Mouse (Mus musculus) heart, embryonic 15.5 days (tissue): Measurements from ENCODE around the gene Klk1. TPM values are rescaled to one million over a fixed set of nuclear protein-coding genes. Genes with fewer than 3 reads are reported as not detected.
"Not testable (repeated sequence)": the region's sequence is repeated elsewhere in the genome, so short reads cannot be mapped to it uniquely, and the experiment has no call there.

Experiments used
- ATAC-seq: fragments of 200-750 bp; cut with Nextera tagmentation; replicated peaks from 2 replicates; pipeline ENCODE4 v1.8.0; 2017; ENCODE audit warnings: low read depth, moderate TSS enrichment; ENCODE audit not compliant: insufficient number of reproducible peaks, insufficient read depth, low FRiP score
- H3K27ac ChIP-seq: fragments of 300-500 bp; sonication (generic); 2 replicates; pipeline ENCODE4 v1.5.1; 2015; ENCODE audit warnings: mild to moderate bottlenecking, inconsistent platforms
- H3K27me3 ChIP-seq: fragments of 300-500 bp; sonication (generic); 2 replicates; pipeline ENCODE4 v1.6.1; 2015; ENCODE audit warnings: inconsistent platforms
- H3K36me3 ChIP-seq: fragments of 300-500 bp; sonication (generic); 2 replicates; pipeline ENCODE4 v1.6.1; 2015; ENCODE audit warnings: mild to moderate bottlenecking, inconsistent platforms
- H3K4me1 ChIP-seq: fragments of 300-500 bp; sonication (generic); replicated peaks from 2 replicates; pipeline ENCODE4 v1.6.1; 2015; ENCODE audit warnings: inconsistent platforms
- H3K4me2 ChIP-seq: fragments of 300-500 bp; sonication (generic); 2 replicates; pipeline ENCODE4 v1.6.1; 2015; ENCODE audit warnings: inconsistent platforms, mild to moderate bottlenecking, moderate library complexity
- H3K4me3 ChIP-seq: fragments of 300-500 bp; sonication (generic); 2 replicates; pipeline ENCODE4 v1.5.1; 2015; ENCODE audit warnings: mild to moderate bottlenecking, inconsistent platforms
- H3K9ac ChIP-seq: fragments of 300-500 bp; sonication (generic); 2 replicates; pipeline ENCODE4 v1.6.1; 2015; ENCODE audit warnings: mild to moderate bottlenecking, inconsistent platforms
- H3K9me3 ChIP-seq: fragments of 300-500 bp; sonication (generic); replicated peaks from 2 replicates; pipeline ENCODE4 v1.6.1; 2016; ENCODE audit warnings: inconsistent platforms
- WGBS: fragments of 180-500 bp; shearing (Covaris S2); methylation state at CpG from one replicate; pipeline ENCODE4 v1.1.7; 2015; ENCODE audit warnings: mixed read lengths; 5-methylcytosine and 5-hydroxymethylcytosine counted together
- polyA plus RNA-seq: library from polyadenylated mRNA; unstranded; fragments of >200 nt; fragmentation: Nextera tagmentation; extraction: Ambion mirVana; gene quantifications from 2 replicates; pipeline ENCODE4 v1.2.1, GENCODE M21; 2015

Gene Klk1
- polyA plus RNA-seq = 0.13 TPM in 1 of 2 replicates, not detected in the other

DNA sequence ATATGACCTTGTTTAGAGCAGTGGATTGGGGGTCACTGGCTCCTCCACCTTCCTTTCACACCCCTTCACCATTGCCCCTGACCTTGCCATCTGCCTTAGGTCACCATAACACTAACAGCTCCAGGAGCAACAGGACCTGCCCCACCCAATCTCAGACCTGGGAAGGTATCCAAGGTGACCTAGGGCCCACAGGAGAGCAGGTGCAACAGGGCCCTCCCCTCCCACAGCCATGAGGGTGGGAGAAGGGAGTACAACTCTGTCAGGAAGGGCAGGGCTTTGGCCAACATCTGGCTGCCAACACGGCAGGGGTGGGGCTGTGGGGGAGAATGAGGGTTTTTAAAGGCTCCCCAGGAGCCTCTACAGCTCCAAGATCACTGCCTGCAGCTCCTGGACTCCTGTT is at the start of gene Klk1:
Gene Klk1, plus strand, starts transcription at position 285 of the 400 bp plus-strand sequence.
- no peak within 1 kb of the TSS for H3K9ac ChIP-seq
- WGBS = 44% methylated on average over 1 of the region's 1 CpGs
- H3K36me3 ChIP-seq = no peaks in the 10 kb centered on the region
- no peak within 1 kb of the TSS for H3K4me2 ChIP-seq
- no peak within 1 kb of the TSS for H3K4me3 ChIP-seq
- H3K27ac ChIP-seq = no peak within 1 kb of the TSS
- H3K4me1 ChIP-seq = no peaks in the 10 kb centered on the region
- H3K9me3 ChIP-seq = no peaks in the 10 kb centered on the region
- H3K27me3 ChIP-seq = no peaks in the 10 kb centered on the region
- no peak for ATAC-seq

DNA sequence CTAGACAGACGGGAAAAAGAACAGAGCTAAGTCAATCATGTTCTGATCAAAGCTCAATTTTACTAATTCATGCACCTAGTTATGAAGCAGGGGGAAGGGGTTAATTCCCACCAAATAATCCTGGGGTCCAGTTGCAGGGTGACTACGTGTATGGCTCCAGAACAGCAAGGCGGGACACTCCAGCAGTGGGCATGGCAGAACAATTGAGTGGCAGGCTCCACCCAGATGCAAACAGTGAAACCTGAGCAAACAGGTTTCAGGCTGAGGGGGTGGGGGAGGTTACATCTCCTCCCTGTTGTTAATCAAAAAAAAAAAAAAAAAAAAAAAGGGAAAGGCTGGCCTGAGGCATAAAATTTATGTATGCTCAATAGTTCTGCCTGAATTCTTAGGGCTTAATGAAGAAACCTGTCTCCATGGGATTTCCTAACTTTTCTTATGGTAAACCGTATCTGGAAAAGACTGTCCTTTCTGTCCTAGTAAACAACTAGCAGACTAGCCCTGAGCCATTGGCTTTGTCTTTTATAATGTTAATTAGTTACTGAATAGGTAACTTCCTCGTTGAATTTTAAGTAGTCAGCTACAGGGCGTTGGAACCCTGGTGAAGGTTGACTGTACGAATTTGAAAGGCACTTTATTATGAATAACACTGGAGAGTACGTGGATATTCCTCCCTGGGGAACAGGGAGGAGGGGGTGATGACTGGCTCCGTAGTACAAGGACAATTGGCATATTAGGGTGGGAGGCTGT is 45.7 kb upstream of the Klk1 start:
- Histone ChIP-seq H3K27me3 (no peaks in the 10 kb centered on the region), H3K4me1 (no peaks in the 10 kb centered on the region)

DNA sequence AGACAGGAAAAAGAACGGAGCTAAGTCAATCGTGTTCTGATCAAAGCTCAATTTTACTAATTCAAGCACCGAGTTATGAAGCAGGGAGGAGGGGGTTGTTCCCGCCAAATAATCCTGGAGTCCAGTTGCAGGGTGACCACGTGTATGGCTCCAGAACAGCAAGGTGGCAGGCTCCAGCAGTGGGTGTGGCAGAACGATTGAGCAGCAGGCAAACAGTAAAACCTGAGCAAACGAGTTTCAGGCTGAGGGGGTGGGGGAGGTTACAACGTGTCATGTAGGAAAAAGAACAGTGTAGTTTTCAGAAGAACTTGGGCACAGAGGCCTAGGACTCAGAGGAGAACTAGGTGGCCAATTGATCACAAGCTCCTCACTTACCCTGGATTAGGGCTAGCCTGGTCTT is 38.6 kb upstream of the Klk1 start:
- not testable (repeated sequence) for H3K4me3 ChIP-seq, ATAC-seq, H3K36me3 ChIP-seq, H3K4me2 ChIP-seq, H3K4me1 ChIP-seq, H3K9ac ChIP-seq, H3K27ac ChIP-seq, H3K9me3 ChIP-seq, H3K27me3 ChIP-seq
- 63% methylated on average over 8 of the region's 8 CpGs for WGBS

More for the DNA sequence above, 45.7 kb upstream of the Klk1 start:
- no peak overlapping the region for H3K4me2 ChIP-seq
- no peak overlapping the region for H3K4me3 ChIP-seq
- H3K36me3 ChIP-seq = no peaks in the 10 kb centered on the region
- no peaks in the 10 kb centered on the region for H3K9me3 ChIP-seq
- ATAC-seq = no peak
- no peak overlapping the region for H3K9ac ChIP-seq
- WGBS = 73% methylated on average over 9 of the region's 9 CpGs
- H3K27ac ChIP-seq = no peak overlapping the region

DNA sequence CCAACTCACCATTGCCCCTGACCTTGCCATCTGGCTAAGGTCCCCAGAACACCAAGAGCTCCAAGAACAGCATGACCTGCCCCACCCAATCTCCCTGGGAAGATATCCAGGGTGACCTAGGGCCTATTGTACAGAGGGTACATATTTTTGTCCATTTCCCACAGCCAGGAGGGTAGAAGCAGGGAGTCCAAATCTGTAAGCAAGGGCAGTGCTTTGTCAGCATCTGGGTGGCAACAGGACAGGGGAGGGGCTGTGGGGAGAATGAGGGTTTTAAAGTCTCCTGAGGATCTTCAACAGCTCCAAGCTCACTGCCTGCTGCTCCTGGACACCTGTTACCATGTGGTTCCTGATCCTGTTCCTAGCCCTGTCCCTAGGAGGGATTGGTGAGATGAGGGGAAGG is 37.2 kb upstream of the Klk1 start, which contains the start of gene Klk1b24:
Gene Klk1b24, plus strand, starts transcription at position 301 of the 400 bp plus-strand sequence.
- not testable (repeated sequence) for H3K27me3 ChIP-seq, H3K27ac ChIP-seq, H3K4me2 ChIP-seq, ATAC-seq, H3K36me3 ChIP-seq, H3K4me3 ChIP-seq, H3K9ac ChIP-seq, H3K9me3 ChIP-seq, H3K4me1 ChIP-seq

DNA sequence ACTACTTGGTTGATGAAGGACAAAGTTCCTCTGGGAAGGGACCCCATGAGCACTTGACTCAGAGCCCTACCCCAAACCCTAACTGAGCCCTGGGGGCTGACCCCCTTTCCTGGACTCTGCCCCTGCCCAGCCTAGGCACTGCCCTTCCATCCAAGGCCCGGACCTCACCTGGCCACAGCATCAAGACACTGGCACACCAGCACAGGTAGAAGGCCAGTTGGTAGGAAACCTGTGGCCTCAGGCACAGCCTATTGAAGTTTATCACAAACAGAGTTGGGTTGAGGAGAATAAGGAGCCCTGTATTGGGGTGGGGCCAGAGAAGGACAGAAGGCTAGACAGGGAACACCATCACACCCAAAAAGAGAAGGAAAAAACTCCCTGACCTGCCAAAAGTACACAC is 31.7 kb upstream of the Klk1 start:
- H3K9ac ChIP-seq, ATAC-seq, H3K9me3 ChIP-seq, H3K4me3 ChIP-seq, H3K27ac ChIP-seq, H3K4me2 ChIP-seq, H3K4me1 ChIP-seq, H3K36me3 ChIP-seq, H3K27me3 ChIP-seq: not testable (repeated sequence)
- WGBS = 79% methylated on average over 1 of the region's 1 CpGs

DNA sequence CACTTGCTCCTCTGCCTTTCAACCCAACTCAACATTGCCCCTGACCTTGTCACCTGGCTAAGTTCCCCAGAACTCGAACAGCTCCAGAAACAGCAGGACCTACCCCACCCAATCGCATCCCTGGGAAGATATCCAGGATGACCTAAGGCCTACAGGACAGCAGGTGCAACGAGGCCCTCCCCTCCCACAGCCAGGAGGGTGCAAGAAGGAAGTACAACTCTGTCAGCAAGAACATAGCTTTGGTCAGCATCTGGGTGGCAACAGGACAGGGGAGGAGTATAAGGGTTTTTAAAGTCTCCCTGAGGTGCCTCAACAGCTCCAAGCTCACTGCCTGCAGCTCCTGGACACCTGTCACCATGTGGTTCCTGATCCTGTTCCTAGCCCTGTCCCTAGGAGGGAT is 27.3 kb upstream of the Klk1 start, which contains the start of gene Klk1b3:
Gene Klk1b3, plus strand, starts transcription at position 301 of the 400 bp plus-strand sequence.
- Histone ChIP-seq H3K4me3 (no peak within 1 kb of the TSS), H3K27ac (no peak within 1 kb of the TSS), H3K27me3 (no peaks in the 10 kb centered on the region), H3K4me2 (no peak within 1 kb of the TSS), H3K36me3 (no peaks in the 10 kb centered on the region), H3K9me3 (no peaks in the 10 kb centered on the region), H3K4me1 (no peaks in the 10 kb centered on the region), H3K9ac (no peak within 1 kb of the TSS)
- no peak for ATAC-seq
- WGBS = 57% methylated on average over 3 of the region's 3 CpGs

DNA sequence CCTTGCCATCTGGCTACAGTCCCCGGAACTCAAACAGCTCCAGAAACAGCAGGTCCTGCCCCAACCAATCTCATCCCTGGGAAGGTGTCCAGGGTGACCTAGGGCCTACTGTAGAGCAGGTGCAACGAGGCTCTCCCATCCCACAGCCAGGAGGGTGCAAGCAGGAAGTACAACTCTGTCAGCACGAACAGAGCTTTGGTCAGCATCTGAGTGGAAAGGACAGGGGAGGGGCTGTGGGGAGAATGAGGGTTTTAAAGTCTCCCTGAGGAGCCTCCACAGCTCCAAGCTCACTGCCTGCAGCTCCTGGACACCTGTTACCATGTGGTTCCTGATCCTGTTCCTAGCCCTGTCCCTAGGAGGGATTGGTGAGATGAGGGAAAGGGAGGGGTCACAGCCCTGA is 18.0 kb upstream of the Klk1 start, which contains the start of gene Klk1b4:
Gene Klk1b4, plus strand, starts transcription at position 301 of the 400 bp plus-strand sequence.
- not testable (repeated sequence) for ATAC-seq, H3K4me1 ChIP-seq, H3K9me3 ChIP-seq, H3K9ac ChIP-seq, H3K27ac ChIP-seq, H3K4me2 ChIP-seq, H3K36me3 ChIP-seq, H3K27me3 ChIP-seq, H3K4me3 ChIP-seq
- 43% methylated on average over 3 of the region's 3 CpGs for WGBS

DNA sequence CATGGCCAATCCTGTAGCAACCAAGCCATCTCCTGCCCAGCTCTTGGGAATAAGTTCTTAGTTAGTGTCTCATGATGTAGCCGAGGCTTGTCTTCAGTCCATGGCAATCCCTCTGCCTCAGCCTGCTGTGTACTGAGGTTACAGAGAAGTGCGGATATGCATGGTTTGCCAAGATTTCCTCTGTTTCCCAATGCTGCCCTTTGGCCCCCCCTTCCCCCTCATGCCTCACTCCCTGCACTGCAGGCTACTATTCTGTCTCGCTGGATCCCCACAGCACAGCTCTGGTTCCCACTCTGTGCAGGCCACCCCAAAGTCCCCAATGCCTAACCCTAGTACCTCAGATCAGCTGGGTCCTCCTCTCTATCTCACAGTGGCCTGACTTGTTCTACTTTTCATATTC is 16.9 kb upstream of the Klk1 start:
- Histone ChIP-seq H3K27me3 (no peaks in the 10 kb centered on the region), H3K4me1 (no peaks in the 10 kb centered on the region), H3K36me3 (no peaks in the 10 kb centered on the region), H3K9me3 (no peaks in the 10 kb centered on the region), H3K27ac (no peak overlapping the region), H3K4me3 (no peak overlapping the region), H3K9ac (no peak overlapping the region), H3K4me2 (no peak overlapping the region)
- ATAC-seq = no peak
- WGBS = 72% methylated on average over 3 of the region's 3 CpGs

DNA sequence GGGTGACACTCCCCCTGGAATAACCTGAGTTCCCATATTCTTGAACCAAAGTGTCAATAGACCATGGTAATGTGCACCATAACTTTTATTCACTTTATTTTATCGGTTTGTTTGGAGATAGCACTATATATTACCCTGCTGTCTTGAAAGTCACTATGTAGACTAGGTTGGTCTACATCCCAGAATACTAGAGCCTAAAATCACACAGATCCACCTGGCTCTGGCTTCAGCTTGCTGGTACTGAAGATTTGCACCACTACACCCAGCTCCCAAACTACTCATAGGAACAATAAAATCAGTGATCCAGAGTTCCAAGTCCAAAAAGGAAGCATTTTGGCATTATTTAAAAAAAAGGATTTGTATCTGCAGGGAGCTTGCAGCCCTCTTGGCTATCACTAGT is 9.5 kb upstream of the Klk1 start, which contains the start of gene Klk1b5:
Gene Klk1b5, plus strand, starts transcription at position 301 of the 400 bp plus-strand sequence.
- H3K27me3 ChIP-seq = no peaks in the 10 kb centered on the region
- H3K4me2 ChIP-seq = no peak within 1 kb of the TSS
- H3K9me3 ChIP-seq = no peaks in the 10 kb centered on the region
- H3K36me3 ChIP-seq = no peaks in the 10 kb centered on the region
- no peak for ATAC-seq
- WGBS = 63% methylated on average over 1 of the region's 1 CpGs
- H3K9ac ChIP-seq = no peak within 1 kb of the TSS
- no peaks in the 10 kb centered on the region for H3K4me1 ChIP-seq
- H3K4me3 ChIP-seq = no peak within 1 kb of the TSS
- H3K27ac ChIP-seq = no peak within 1 kb of the TSS

DNA sequence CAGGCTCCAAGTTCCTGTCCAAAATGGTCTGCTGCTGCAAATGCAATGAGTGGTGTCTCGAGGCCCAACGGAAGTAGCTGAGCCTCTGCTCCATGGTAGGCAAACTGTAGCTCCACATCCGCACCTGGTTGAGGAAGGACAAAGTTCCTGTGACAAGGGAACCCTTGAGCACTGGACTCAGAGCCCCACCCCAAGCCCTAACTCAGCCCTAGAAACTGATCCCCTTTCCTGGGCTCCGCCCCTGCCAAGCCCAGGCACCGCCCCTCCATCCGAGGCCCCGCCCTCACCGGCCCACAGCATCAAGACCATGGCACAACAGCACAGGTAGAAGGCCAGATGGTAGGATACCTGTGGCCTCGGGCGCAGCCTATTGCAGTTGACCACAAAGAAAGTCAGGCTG is 3.6 kb upstream of the Klk1 start:
- not testable (repeated sequence) for H3K4me3 ChIP-seq, H3K9ac ChIP-seq, H3K27me3 ChIP-seq, H3K4me2 ChIP-seq, ATAC-seq, H3K27ac ChIP-seq, H3K9me3 ChIP-seq, H3K4me1 ChIP-seq, H3K36me3 ChIP-seq
- WGBS = 54% methylated on average over 10 of the region's 10 CpGs

DNA sequence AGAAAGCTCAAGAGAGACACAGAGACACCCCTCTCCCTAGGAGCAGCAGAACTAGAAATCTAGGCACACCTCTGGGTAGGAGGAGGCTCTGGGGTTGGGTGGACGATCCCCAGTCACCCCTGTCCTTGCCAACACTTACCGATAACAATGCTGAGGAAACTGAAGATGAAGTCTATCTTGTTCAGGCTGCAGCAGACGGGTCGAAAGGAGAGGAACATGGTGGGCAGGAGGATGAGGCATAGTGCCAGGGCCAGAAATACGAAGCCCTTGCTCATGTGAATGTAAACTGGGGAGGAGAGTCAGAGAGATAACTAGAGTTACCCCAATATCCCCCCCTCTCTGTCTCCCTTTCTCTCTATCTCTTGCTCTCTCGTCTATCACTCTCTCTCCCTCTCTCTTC is 2.8 kb upstream of the Klk1 start:
- not testable (repeated sequence) for H3K4me2 ChIP-seq, H3K27me3 ChIP-seq, H3K4me3 ChIP-seq, H3K9me3 ChIP-seq, ATAC-seq, H3K4me1 ChIP-seq, H3K27ac ChIP-seq, H3K36me3 ChIP-seq, H3K9ac ChIP-seq
- WGBS = 54% methylated on average over 6 of the region's 6 CpGs

DNA sequence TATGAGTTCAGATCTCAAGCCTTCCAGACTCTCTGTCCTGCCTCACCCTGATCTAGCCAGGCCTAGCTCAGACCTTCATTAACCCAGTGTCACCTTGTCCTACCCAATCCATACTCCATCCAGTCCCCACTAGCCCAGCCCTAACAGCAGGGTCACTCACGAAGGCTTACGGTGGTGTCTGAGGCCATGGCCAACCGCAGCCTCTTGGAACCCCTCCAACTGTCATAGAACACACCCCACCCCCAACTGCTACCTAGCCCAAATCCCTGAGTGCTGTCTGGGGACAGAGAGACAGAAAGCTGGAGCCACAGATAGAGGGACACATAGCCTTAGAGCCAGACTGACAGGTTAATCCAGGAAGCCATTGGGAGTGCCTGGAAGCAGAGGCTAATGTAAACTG is 10.7 kb downstream of the Klk1 start, which contains the start of gene Gm36864:
Gene Gm36864, plus strand, starts transcription at position 269 of the 400 bp plus-strand sequence.
- H3K9ac ChIP-seq = no peak within 1 kb of the TSS; the same call in 1 of the 2 replicates
- H3K4me2 ChIP-seq = no peak within 1 kb of the TSS
- no peaks in the 10 kb centered on the region for H3K36me3 ChIP-seq
- H3K27ac ChIP-seq = no peak within 1 kb of the TSS
- no peak for ATAC-seq
- no peak within 1 kb of the TSS for H3K4me3 ChIP-seq
- H3K27me3 ChIP-seq = no peaks in the 10 kb centered on the region
- 49% methylated on average over 3 of the region's 3 CpGs for WGBS
- H3K9me3 ChIP-seq = no peaks in the 10 kb centered on the region
- H3K4me1 ChIP-seq = no peaks in the 10 kb centered on the region
